Mouse (Mus musculus) lung, postnatal 0 days (tissue): ENCODE data around the gene Chrm3.

Experiments
- CTCF ChIP-seq: IDR thresholded peaks from 2 replicates; pipeline ENCODE4 v1.5.1; 2016; ENCODE audit warnings: antibody characterized with exemption, mild to moderate bottlenecking
- EP300 ChIP-seq: IDR thresholded peaks from 2 replicates; pipeline ENCODE4 v1.6.1; 2016; ENCODE audit warnings: antibody characterized with exemption, mild to moderate bottlenecking, control low read depth

DNA sequence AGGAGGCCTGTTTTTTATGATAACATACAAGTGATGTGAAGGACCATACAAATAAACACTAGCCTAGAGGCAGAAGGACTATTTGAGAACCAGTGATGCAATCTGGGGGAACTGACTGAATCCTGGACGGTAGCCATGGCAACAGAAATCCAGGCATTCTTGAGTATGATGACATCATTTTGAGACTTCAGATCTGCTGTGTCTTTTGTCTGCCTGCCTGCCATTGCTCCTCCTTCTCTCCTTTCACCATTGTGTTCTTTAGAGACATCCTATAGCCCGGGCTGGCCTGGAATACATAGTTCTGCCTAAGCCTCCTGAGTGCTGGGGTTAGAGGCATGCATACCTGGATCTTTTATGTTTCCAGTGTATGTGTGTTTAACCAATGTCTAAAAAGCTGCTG lies 430.7 kb downstream of the Chrm3 start:
- TF ChIP-seq CTCF (no peak), EP300 (no peak)
